Mouse (Mus musculus) lung, adult 18-20 months (tissue): ENCODE results near the gene Dhh.
A peak's percentile ranks its signal among the peaks of the same experiment; 100 is the strongest.

Experiments
- DNase-seq, 2 experiments: peaks; one replicate each; pipeline ENCODE4 v3.0.0; 2022; ENCODE audit warnings: mixed read lengths in 2 of 2

Gene Dhh

GRCm38 (mm10) chr15:98914903-98915302, 16.6 kb upstream of the Dhh start:
- no peak for DNase-seq

GRCm38 (mm10) chr15:98904692-98905091, 6.4 kb upstream of the Dhh start:
- peak in 1 of 2 experiments; percentile 14 for DNase-seq

GRCm38 (mm10) chr15:98902600-98902999, 4.3 kb upstream of the Dhh start:
- DNase-seq: no peak

- no peak for DNase-seq
Measured at GRCm38 (mm10) chr15:98901530-98901929, 3.2 kb upstream of the Dhh start.

- peak; percentile 64 to 76 for DNase-seq
Measured at GRCm38 (mm10) chr15:98897495-98897894, 845 bp downstream of the Dhh start.

GRCm38 (mm10) chr15:98895635-98896589, 2.4 kb downstream of the Dhh start:
- DNase-seq: peak; percentile 61 to 64

- DNase-seq: peak; percentile 42 to 47
Measured at GRCm38 (mm10) chr15:98894746-98895634, 3.4 kb downstream of the Dhh start.

- peak; percentile 49 to 52 for DNase-seq
Measured at GRCm38 (mm10) chr15:98893940-98894745, 4.2 kb downstream of the Dhh start, which contains the start of gene Rhebl1. Gene Rhebl1 (minus strand): TSS chr15:98894540.

GRCm38 (mm10) chr15:98893036-98893435, 5.3 kb downstream of the Dhh start:
- no peak for DNase-seq

GRCm38 (mm10) chr15:98891907-98892606, 6.3 kb downstream of the Dhh start:
- peak; percentile 74 to 84 for DNase-seq

GRCm38 (mm10) chr15:98891198-98891742, 7.1 kb downstream of the Dhh start:
- no peak for DNase-seq

- no peak for DNase-seq
Measured at GRCm38 (mm10) chr15:98887526-98887925, 10.8 kb downstream of the Dhh start.

GRCm38 (mm10) chr15:98886667-98887387, 11.5 kb downstream of the Dhh start:
- no peak for DNase-seq

- DNase-seq: no peak
Measured at GRCm38 (mm10) chr15:98884106-98884505, 14.2 kb downstream of the Dhh start.

GRCm38 (mm10) chr15:98883661-98884060, 14.7 kb downstream of the Dhh start:
- DNase-seq: no peak

GRCm38 (mm10) chr15:98881656-98882008, 16.7 kb downstream of the Dhh start:
- no peak for DNase-seq

- DNase-seq: peak; percentile 95 to 97
Measured at GRCm38 (mm10) chr15:98880978-98881655, 17.2 kb downstream of the Dhh start.

- peak; percentile 25 to 71 for DNase-seq
Measured at GRCm38 (mm10) chr15:98877331-98877730, 21.0 kb downstream of the Dhh start.

GRCm38 (mm10) chr15:98871916-98872888, 26.1 kb downstream of the Dhh start:
- DNase-seq: peak; percentile 93
